Mouse (Mus musculus) G1E (cell line): ENCODE measurements at regions not wholly inside any gene's neighbourhood (a gene's known extent, or its start where the extent isn't known, plus 50 kb on each side); places are given as distances from the start of the nearest gene placed in this dataset.

ENCODE experiments used
- CTCF ChIP-seq: IDR thresholded peaks from 2 replicates; pipeline ENCODE4 v1.5.1; 2012; ENCODE audit warnings: low read depth, low read length, inconsistent platforms, mixed read lengths
- GATA1 ChIP-seq: IDR thresholded peaks from 2 replicates; pipeline ENCODE4 v1.6.1; 2012; ENCODE audit warnings: borderline replicate concordance, low read length, inconsistent platforms, mixed read lengths
- TAL1 ChIP-seq: conservative IDR thresholded peaks from 2 replicates; pipeline ENCODE4 v1.6.1; 2012; ENCODE audit warnings: low read depth, low read length, inconsistent platforms, mixed read lengths

GRCm38 (mm10) chr15:96830578-96830977, 131.0 kb upstream of the Slc38a2 start:
- no peak for TF ChIP-seq CTCF
- TF ChIP-seq GATA1: no peak
- no peak for TF ChIP-seq TAL1
